Mouse (Mus musculus): Measurements from ENCODE around the gene Ptpn21. TPM values are rescaled to one million over a fixed set of nuclear protein-coding genes. Genes with fewer than 3 reads are reported as not detected.

The Ptpn21 gene
- polyA plus RNA-seq, 1 experiment from 2014 or later = 9.3 TPM

Other genes starting within 250 kb of the Ptpn21 start
- 0.28 and 0.62 TPM in 2 replicates for gene Kcnk10, start 159.1 kb downstream of the Ptpn21 start, polyA plus RNA-seq (2016; fragmentation: Nextera tagmentation; extraction: Ambion mirVana)
- gene Spata7, start 109.2 kb downstream of the Ptpn21 start, polyA plus RNA-seq (2016; fragmentation: Nextera tagmentation; extraction: Ambion mirVana) = 12.2 and 14.2 TPM in 2 replicates
- gene Zc3h14, start 9.6 kb upstream of the Ptpn21 start, polyA plus RNA-seq (2016; fragmentation: Nextera tagmentation; extraction: Ambion mirVana) = 104 and 128 TPM in 2 replicates
- gene Eml5, start 164.1 kb upstream of the Ptpn21 start, polyA plus RNA-seq (2016; fragmentation: Nextera tagmentation; extraction: Ambion mirVana) = 3.2 and 3.4 TPM in 2 replicates
- 17.4 and 23.5 TPM in 2 replicates for gene Ttc8, start 183.2 kb upstream of the Ptpn21 start, polyA plus RNA-seq (2016; fragmentation: Nextera tagmentation; extraction: Ambion mirVana)

Data from heart, embryonic 10.5 days (tissue).